Mouse (Mus musculus) spleen, adult 2 months (tissue): ENCODE measurements at regions not wholly inside any gene's neighbourhood (a gene's known extent, or its start where the extent isn't known, plus 50 kb on each side); places are given as distances from the start of the nearest gene placed in this dataset.

Source experiments
- DNase-seq, 2 experiments: peaks; one replicate each; pipeline versions ENCODE4 v3.0.0 to v3.0.0-alpha.2; 2012 to 2021; ENCODE audit warnings: low spot score in 2 of 2, low read depth in 1 of 2
- H3K27ac ChIP-seq: fragments of 200-500 bp; 2 replicates; pipeline ENCODE4 v1.5.1; 2012; ENCODE audit warnings: low read length, inconsistent platforms; ENCODE audit not compliant: insufficient read depth
- H3K27me3 ChIP-seq: fragments of 200-500 bp; 2 replicates; pipeline ENCODE4 v1.6.1; 2012; ENCODE audit warnings: mild to moderate bottlenecking, moderate library complexity, low read length, inconsistent platforms; ENCODE audit not compliant: control insufficient read depth, insufficient read depth
- H3K36me3 ChIP-seq: fragments of 200-500 bp; 2 replicates; pipeline ENCODE4 v1.6.1; 2012; ENCODE audit warnings: mild to moderate bottlenecking, low read length, inconsistent platforms; ENCODE audit not compliant: control insufficient read depth, insufficient read depth
- H3K4me1 ChIP-seq: fragments of 200-500 bp; 2 replicates; pipeline ENCODE4 v1.6.1; 2011; ENCODE audit warnings: inconsistent platforms; ENCODE audit not compliant: control insufficient read depth, insufficient read depth, insufficient read length
- H3K4me3 ChIP-seq: fragments of 200-500 bp; 2 replicates; pipeline ENCODE4 v1.5.1; 2011; ENCODE audit warnings: mild to moderate bottlenecking, inconsistent platforms; ENCODE audit not compliant: insufficient read depth, insufficient read length; ENCODE audit errors: extremely low read depth
- CTCF ChIP-seq: fragments of 200-500 bp; IDR thresholded peaks from 2 replicates; pipeline ENCODE4 v1.5.1; 2011; ENCODE audit warnings: mild to moderate bottlenecking, inconsistent platforms; ENCODE audit not compliant: insufficient read depth, insufficient read length, insufficient replicate concordance; ENCODE audit errors: extremely low read depth
- POLR2A ChIP-seq: fragments of 200-500 bp; IDR thresholded peaks from 2 replicates; pipeline ENCODE4 v1.6.1; 2011; ENCODE audit warnings: low read depth, low read length, inconsistent platforms
- WGBS: fragments of 180-500 bp; shearing (Covaris S2); methylation state at CpG from one replicate; pipeline ENCODE4 v1.1.7; 2018; 5-methylcytosine and 5-hydroxymethylcytosine counted together

DNA sequence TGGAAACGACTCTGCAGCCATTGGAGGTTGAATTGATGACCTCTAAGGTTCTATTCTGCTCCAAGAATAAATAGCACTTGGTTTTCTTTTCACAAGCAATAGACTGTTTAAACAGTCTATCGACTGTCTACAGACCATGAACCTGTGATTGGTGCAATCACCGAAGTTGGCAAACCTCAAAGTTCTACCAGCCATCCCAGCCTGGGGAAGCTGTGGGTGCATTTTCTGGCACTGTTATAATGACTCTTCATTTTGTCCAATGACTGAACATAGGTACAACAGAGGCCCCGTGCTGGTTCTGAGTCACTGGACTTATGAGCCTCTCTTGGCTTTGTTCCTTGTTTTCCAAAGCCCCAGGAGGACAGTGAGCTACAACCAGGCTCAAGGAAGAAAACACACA is 178.6 kb downstream of the Kdr start:
- 51% methylated on average over 4 of the region's 4 CpGs for WGBS
- Histone ChIP-seq H3K4me1 (no peaks in the 10 kb centered on the region), H3K27ac (no peak overlapping the region), H3K4me3 (no peak overlapping the region), H3K27me3 (no peaks in the 10 kb centered on the region), H3K36me3 (no peaks in the 10 kb centered on the region)
- TF ChIP-seq CTCF (no peak), POLR2A (no peak)
- DNase-seq: no peak

DNA sequence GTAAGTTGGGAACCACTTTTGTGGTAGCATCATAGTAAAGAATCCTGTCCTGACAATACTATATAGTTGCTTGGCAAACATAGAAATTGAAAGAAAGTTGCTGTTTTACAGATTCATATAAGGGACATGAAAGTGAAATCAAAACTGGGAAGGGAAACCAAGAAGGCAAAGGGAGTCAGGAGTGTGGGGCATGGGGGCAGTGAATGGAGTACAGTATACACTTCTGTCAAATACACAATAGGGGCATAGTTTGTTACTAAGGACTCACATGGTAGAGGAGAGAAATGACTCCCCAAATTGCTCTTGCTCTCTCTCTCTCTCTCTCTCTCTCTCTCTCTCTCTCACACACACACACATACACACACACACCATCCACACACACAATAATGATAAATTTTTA is 185.1 kb downstream of the Kdr start:
- Histone ChIP-seq H3K4me1 (no peaks in the 10 kb centered on the region; the same call in 1 of the 2 replicates), H3K4me3 (no peak overlapping the region), H3K27me3 (no peaks in the 10 kb centered on the region), H3K27ac (no peak overlapping the region), H3K36me3 (no peaks in the 10 kb centered on the region)
- TF ChIP-seq POLR2A: no peak
- no peak for TF ChIP-seq CTCF
- DNase-seq: no peak

DNA sequence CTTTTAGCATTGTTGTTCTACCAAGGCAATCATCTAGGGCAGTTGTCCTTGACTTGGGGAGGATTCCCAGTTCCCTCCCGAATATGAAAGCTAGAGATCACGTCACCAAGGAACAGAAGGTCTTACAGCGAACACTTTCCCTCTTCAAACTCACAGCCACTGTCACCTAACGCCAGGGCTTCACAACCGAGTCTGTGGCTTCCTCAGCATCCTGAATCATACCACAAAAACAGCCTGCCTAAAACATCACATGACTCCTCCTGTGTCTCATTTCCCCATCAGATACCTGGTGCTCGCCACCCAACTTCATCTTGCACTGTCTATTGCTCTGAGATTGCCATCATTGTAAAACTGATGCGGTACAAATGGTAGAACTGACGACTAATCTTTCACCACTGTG is 186.5 kb downstream of the Kdr start:
- TF ChIP-seq POLR2A (no peak), CTCF (no peak)
- H3K27ac ChIP-seq: no peak overlapping the region
- DNase-seq: peak in 1 of 2 experiments; percentile 11
- no peaks in the 10 kb centered on the region; the same call in 1 of the 2 replicates for H3K4me1 ChIP-seq
- H3K4me3 ChIP-seq: no peak overlapping the region
- no peaks in the 10 kb centered on the region for H3K36me3 ChIP-seq
- 7% methylated on average over 8 of the region's 8 CpGs for WGBS
- H3K27me3 ChIP-seq: no peaks in the 10 kb centered on the region

DNA sequence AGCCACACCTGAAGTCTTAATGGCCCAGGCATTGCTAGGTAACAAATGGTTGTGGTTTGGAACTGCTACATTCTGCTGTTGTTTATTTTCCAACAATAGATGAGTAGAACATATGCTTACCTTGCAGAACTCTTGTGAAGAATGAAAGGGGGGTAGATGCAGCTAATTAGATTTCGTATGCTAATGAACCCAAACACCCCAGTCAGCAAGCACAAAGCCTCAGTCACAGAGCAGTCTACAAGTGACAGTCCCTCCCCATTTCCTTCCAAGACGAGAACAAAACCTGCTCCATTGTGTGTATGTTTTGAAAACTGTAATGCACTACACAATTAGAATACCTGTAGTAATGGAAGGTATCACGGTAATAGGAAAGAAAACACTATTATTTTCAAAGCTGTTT is 190.2 kb downstream of the Kdr start:
- TF ChIP-seq POLR2A (no peak), CTCF (no peak)
- H3K4me1 ChIP-seq: no peaks in the 10 kb centered on the region; the same call in 1 of the 2 replicates
- no peak for DNase-seq
- 81% methylated on average over 3 of the region's 3 CpGs for WGBS
- no peak overlapping the region for H3K27ac ChIP-seq
- H3K36me3 ChIP-seq: no peaks in the 10 kb centered on the region
- no peaks in the 10 kb centered on the region for H3K27me3 ChIP-seq
- H3K4me3 ChIP-seq: no peak overlapping the region

DNA sequence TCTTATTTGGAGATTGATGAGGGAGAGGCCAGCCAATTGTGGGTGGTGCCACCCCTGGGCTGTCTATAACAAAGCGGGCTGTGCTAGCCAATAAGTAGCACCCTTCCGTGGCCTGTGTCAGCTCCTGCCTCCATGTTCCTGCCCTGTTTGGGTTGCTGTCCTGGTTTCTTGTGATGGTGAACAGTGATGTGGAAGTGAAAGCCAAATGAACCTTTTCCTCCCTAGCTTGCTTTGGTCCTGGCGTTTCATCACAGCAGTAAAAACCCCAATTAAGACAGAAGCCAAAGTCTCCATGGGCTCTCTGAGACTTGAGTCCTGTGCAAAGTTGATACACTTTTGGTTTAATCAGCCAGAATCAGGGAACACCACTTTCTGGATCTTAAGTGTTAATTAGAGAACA is 192.1 kb downstream of the Kdr start:
- WGBS: 94% methylated on average over 3 of the region's 3 CpGs
- H3K4me3 ChIP-seq: no peak overlapping the region
- no peaks in the 10 kb centered on the region for H3K27me3 ChIP-seq
- DNase-seq: no peak
- H3K4me1 ChIP-seq: no peaks in the 10 kb centered on the region
- H3K36me3 ChIP-seq: no peaks in the 10 kb centered on the region
- no peak overlapping the region for H3K27ac ChIP-seq
- TF ChIP-seq POLR2A (no peak), CTCF (no peak)

DNA sequence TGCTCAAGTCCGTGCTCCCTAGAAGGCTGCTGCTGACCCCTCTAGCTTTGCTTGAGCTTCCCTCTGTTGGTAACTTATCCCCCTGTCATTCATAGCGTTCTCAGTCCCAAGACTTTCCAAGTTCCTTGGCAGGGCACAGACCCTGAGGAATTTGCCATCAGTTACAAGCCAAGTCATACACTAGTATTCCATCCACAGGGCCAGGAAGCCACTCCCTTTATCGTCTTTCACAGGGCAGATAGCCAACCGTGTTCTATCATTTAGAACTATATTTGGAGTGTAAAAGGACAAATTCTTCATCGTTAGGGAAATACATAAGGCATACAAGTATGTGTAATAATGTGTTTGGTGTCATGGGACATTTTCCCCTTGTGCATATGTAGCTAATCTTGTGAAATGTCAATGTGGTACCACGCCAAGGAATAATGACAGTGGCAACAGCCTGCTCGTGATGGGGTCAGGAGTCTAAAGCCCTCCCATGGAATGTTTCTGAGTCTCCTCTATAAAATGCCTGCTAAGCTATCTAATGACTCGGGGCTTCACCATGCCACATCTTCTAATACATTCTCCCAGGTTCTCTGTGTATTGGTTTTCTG is 193.2 kb downstream of the Kdr start:
- H3K27ac ChIP-seq: no peak overlapping the region
- H3K27me3 ChIP-seq: no peaks in the 10 kb centered on the region
- WGBS: 84% methylated on average over 8 of the region's 8 CpGs
- DNase-seq: no peak
- no peaks in the 10 kb centered on the region for H3K36me3 ChIP-seq
- no peak overlapping the region for H3K4me3 ChIP-seq
- TF ChIP-seq CTCF: no peak
- no peak for TF ChIP-seq POLR2A
- H3K4me1 ChIP-seq: no peaks in the 10 kb centered on the region

DNA sequence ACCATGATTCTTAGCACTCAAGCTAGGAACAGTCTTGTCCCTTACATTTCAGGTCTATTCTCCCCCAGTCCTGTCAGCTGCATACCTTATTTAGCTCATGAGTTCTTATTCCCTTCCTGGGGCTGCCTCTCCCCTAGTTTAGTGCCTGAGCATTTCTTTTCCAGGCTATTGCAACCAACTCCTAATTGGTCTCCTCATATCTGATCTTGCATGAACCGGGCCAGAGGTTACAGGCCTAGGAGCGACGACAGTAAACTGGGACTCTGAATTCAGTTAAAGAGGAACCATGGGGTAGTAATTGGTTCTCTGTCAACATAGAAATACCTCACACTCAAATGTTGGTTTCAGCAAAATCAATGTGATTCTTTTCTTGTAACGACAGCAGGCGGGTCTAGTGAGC is 195.9 kb downstream of the Kit start:
- Histone ChIP-seq H3K27ac (no peak overlapping the region), H3K4me1 (no peaks in the 10 kb centered on the region), H3K27me3 (no peaks in the 10 kb centered on the region), H3K36me3 (no peaks in the 10 kb centered on the region), H3K4me3 (no peak overlapping the region)
- no peak for DNase-seq
- TF ChIP-seq CTCF (no peak), POLR2A (no peak)
- WGBS: 87% methylated on average over 5 of the region's 5 CpGs
